Mouse (Mus musculus): ENCODE measurements around the gene Tmem126a. TPM values are rescaled to one million over a fixed set of nuclear protein-coding genes. Genes with fewer than 3 reads are reported as not detected.

The Tmem126a gene
- total RNA-seq, 2 experiments from 2014 or later: 43.2 to 44.8 TPM

DNA sequence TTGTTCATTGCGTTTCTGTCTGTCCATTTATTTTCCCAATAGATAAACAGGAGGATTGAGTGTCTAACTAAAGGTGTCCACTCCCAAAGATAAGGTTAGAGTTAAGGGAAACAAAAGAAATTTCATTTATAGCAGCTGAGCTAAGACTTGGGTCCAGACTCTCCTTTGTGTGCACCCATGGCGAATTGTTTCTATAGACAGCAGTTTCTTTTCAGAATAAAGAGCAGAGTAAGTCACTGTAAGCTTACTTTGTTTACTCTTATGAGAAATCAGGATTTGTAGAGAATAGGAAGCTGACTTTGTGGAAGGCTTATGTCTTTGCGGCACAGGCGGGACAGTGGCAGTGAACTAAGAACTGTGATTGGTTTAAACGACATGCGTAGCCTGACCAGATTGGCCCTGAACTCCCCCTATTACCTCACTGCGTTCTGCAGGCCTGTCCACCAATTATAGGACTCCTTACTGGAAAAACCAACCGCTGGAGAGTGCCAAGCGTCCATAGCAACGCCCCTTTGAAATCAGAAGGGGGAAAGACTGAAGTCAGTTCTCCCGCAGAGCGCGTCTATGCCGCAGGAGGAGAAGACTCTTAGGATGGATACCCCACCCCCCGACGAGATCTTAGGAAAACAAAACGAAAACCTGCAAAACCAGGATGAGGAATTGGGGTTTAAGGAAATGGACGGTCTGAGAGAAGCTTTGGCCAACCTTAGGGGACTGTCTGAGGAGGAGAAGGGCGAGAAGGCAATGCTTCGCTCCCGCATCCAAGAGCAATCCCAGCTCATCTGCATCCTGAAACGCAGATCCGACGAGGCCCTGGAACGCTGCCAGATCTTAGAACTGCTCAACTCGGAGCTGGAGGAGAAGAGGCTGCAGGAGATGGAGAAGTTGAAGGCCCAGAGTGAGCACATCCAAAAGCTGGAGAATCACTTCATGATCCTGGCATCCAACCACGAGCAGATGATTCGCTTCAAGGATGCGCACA is 30.7 kb downstream of the Tmem126a start, which contains the start of gene Ccdc89:
Ccdc89 (plus strand) TSS at position 558 of the 982 bp plus-strand sequence.
- intact Hi-C loops (cut with DNase I): no loop called here

DNA sequence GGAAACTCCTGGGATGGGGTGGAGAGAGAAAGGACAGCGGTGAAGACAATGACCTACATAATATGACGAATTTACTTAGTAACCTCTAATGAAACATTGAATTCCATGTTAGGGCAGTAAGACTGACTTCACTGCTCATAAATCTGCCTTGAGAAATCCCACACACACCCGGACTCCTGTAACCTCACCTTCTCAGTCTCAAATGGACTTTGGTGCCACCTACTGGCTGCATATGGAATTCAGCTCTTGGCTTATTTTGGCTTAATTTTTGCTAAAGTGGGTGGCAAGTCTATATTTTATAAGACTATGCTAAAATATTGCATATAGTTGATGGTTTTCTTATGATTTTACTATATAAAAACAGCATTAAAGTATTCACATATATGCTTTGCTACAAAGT is 47.1 kb downstream of the Tmem126a start:
- peak; percentile 39 to 68 for DNase-seq (ENCODE audit: low spot score in 2 of 2)
- intact Hi-C loops (cut with DNase I): loop anchor here (1.0 to 5.0 kb wide), 2 partner anchors 130 to 413 kb away; no protein-coding TSS in a partner anchor

More for the DNA sequence above, 30.7 kb downstream of the Tmem126a start, which contains the start of gene Ccdc89:
- DNase-seq (ENCODE audit: low spot score in 2 of 2): peak; percentile 77 to 93

Other genes with a start within 250 kb of the Tmem126a start
- not detected for gene Ccdc83, start 191.5 kb downstream of the Tmem126a start, total RNA-seq (2021)
- 10 to 100 TPM; 76.5 to 79.4 TPM for gene Sytl2, start 155.0 kb downstream of the Tmem126a start, total RNA-seq (2021)
- under 1 TPM; 0.71 to 0.78 TPM for gene Ccdc89, start 30.7 kb downstream of the Tmem126a start, total RNA-seq (2021)
- gene Crebzf, start 14.5 kb downstream of the Tmem126a start, total RNA-seq (2021): 10 to 100 TPM; 78.1 to 84.6 TPM
- gene Tmem126b, start 18.8 kb upstream of the Tmem126a start, total RNA-seq (2021): 10 to 100 TPM; 22.6 to 24.0 TPM
- 100 to 1,000 TPM; 319 to 325 TPM for gene Dlg2, start 19.4 kb upstream of the Tmem126a start, total RNA-seq (2021)